Mouse (Mus musculus) adrenal gland, adult 8-10 months (tissue): ENCODE measurements at regions not wholly inside any gene's neighbourhood (a gene's known extent, or its start where the extent isn't known, plus 50 kb on each side); places are given as distances from the start of the nearest gene placed in this dataset.

Source experiments
- DNase-seq: peaks from one replicate; pipeline ENCODE4 v3.0.0; 2022

DNA sequence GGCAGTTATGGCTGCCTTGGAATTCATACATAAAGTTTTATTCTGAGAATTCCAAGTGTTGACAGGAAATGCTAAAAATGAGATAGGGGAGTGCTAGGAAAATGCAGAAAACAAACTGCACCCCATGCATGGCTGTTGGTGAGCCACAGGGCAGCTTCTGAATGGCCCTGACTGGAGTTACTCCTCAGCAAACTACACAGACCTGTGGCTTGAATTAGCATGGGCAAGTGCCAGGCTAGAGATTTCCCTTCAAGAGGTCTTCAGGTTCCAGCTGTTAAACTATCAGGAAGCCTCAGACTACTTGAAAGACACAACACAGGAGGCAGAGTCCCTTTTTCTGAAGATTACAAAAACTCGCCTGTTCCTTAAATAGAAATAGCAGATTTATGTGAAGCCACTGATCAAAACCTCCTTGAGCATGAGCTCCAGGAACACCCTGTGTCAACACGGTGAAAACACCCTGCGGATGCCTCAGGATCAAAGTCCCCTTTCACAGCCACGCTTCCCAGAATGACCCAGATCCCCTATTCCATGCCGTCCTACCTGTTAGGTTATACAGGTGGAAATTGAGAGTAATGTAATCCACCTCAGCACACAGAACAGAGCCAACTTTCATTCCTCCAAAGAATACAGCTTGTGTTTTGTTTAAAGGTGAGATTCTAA is 217.9 kb upstream of the Impg1 start:
- no peak for DNase-seq

DNA sequence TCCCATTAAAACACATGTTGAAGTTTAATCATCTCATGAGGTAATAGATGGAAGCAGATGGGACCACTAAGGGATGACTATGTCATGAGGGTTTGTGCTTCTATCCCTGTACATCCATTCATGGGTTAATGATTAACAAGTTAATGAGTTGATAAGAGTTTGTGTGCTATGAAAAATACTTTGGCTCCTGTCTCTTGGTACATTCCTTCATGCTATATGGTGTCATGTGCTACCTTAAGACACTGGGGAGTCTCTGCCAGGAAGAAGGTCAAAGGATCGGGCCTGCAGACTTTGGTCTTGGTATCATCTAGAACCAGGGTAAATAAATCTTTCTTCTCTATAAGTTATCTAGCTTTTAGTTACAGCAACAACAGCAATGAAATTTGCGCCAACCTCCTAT is 216.4 kb upstream of the Impg1 start:
- no peak for DNase-seq

DNA sequence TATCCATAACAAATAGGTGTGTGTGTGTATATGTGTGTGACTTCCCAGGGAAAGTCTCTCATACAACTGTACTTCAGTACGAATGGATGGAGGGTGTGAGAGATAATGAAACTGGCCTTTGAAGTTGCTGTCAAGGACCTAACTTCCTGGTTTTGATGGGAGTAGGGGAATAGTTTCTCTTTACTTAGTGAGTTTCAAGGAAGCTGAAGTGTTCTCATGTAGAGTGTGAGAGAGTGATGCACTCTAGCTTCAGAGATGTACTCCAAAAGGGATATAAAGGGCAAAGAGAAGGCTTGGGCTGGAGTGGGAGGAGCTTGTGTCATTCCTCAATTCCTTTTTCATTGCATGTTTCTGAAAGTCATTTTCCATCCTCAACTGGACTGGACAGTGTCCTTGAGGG is 206.2 kb upstream of the Impg1 start:
- DNase-seq, result no peak

DNA sequence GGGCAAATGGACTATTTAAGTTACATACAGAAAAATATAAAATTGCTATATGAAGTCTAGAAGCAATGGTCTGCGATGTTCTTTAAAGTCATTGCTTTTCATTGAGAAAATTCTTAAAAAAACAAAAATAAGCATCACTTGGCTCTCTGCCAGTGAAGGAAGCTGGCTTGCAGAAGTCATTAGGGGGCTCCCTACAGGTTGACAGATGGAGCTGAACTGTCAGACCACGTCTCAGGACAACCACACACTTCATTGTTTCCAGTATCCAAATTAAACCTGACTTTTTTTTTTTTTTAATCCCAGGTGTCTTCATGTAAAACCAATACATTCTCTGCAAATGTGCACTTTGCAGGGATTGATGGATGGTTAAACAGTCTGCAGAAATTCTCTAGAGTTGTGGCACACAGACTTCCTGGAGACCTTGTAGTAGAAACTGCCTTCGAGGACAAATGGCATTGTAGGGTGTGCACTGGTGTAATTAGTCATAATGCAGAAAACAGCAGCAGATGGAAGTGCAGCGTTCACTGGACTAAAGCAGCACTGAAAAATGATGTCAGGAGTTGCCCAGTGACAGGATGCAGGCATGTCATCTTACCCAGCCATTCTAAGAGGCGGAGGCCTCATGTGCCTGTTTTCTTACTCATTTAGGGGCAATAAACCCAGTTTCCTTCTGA is 203.4 kb upstream of the Impg1 start:
- no peak for DNase-seq

DNA sequence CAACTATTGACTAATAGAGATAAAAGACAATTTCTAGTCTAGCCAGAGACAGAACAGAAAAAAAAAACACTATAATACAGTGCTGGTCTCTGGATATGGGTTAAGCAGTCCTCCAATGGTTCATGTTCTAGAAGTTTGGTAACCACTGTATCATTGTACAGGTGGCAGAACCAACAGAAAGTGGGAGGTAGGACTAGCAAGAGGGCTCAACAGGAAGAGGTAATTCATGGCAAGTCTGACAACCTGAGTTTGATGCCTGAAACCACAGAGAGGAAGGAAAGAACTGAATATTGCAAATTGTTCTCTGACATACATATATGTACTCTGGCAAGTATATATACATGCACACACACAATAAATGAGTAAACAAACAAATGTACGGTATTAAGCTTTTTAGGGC is 193.5 kb upstream of the Impg1 start:
- DNase-seq, result no peak

DNA sequence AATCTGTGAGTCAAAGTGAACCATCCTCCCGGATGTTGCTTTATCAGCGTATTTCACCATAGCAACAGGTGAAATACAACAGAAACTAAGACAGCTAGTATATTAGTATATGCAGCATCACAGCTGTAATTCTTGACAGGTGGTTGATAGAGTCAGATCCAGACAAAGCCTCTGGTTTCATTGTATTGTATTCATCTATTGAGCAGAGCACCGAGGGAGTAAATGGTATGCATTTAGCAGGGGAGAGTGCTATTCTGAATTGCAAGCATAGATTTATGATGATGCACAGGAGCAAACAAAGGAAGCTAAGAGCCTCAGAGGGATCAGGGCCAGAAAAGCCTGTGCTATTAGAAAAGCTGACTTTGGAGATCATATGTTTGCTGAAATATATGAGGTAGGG is 149.8 kb upstream of the Impg1 start:
- DNase-seq, result no peak

DNA sequence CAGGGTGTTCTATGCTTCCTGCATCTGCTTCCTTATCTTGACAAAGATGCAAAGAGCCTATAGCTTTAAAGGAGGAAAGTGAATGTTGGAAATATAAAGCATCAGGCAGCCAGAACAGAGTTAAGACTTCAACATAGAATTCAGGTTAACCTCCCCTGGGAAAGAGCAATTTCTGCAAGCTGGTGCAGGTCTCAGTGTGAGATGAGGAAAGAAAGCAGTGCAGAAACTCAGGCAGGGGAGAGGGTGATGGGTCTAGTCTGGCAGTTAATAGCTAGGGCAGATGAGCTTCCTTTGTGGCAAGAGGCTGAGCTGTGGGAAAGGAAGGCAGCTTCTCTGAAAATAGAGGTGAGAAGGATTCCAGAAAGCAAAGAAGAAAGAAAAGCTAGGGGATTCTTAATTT is 134.7 kb upstream of the Impg1 start:
- no peak for DNase-seq

DNA sequence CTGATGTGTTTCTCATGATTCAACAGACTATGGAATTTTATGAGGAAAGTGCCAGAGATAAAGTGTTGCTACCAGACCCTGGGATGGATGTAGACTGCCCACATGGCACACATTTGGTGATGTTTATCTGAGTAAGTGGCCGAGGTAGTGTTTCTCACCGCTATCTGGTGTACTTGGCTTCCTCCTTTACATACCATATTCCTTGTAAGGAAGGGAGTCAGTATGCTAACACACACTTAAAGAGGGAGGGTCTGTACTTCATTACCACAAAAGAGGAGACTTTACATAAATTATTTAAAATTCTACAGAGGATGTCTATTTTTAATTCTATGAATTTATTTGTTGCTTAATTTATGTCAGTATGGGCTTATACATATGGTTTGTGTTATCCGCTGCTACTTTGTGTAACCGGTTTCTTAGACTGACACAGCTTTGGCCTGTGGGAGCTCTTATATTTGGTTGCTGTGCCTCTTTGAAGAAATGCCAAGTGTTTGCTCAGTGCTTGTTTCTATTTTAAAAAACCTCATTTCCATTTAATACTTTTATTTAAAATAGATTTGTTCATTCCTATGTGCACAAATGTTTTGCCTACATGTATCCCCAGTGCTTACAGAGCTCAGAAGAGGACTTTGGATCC is 100.2 kb upstream of the Impg1 start:
- no peak for DNase-seq

DNA sequence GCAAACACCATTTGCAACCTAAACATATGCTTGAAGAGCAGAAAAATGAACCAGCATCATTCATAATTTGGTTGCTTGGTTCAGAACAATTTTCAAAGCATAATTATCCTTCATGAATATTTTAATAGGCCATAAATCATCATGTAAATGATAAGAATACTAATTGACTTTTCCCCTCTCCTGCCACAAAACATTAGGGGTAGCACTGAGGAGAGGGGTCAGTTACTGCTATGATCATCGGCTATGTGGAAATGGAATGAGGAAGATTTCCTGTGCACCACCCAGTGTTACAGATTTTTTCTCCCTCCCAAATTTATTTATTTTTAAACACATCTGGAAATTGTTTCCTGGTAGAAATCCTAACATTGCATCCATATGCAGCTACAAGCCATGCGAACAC is 98.4 kb upstream of the Impg1 start:
- DNase-seq, result no peak

DNA sequence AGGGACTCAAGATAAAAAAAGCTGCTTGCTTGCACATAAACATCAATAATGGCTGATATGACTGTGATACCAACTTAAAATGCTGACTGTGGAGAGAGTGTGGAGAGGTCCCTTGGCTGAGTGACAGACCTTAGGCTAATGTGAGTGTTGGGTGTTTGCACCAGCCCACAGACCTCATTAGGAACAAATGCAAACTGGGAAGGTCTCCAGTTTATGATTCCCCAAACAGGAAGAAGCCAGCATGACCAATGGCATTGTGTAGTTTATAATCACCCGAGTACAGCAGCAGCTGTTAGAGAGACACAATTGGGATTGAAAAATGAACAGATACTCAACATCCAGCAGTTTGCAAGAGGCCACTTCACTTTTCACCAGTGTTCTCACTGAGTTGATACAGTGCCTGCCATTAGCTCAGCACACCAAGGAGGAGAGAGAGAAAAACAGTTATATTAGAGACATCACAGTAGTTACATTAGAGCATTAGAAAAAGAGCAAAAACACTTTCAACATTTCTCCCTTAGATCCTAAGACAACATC is 90.3 kb upstream of the Impg1 start:
- DNase-seq, result no peak
